Mouse (Mus musculus): Measurements from ENCODE around the gene Gbgt1.
A peak's percentile ranks its signal among the peaks of the same experiment; 100 is the strongest.

DNA sequence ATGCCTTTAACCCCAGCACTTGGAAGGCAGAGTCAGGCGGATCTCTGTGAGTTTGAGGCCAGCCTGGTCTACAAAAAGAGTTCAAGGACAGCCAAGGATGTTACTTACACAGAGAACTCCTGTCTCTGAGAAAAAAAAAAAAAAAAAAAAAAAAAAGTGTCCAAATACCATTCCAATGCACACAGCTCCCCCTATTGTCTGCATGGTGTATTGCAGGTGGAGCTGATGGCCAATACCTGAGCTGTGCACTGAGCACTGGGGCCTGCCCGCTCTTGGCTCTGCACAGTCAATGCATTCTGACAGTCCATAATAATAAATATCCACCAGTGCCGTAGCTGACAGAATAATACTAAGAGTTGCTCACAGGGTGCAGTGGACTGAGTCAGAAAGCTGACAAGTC is 32.8 kb upstream of the Gbgt1 start:
- TF ChIP-seq CTCF (IDR thresholded peaks at IDR 0.05; ENCODE audit: low read depth) (peak; percentile 70), EP300 (optimal IDR thresholded peaks at IDR 0.05) (no peak)

All from stomach, postnatal 0 days (tissue).